Mouse (Mus musculus) adrenal gland, postnatal 25 days (tissue): ENCODE data around the gene Dhx29. TPM values are rescaled to one million over a fixed set of nuclear protein-coding genes. Genes with fewer than 3 reads are reported as not detected.
A peak's percentile ranks its signal among the peaks of the same experiment; 100 is the strongest.

Experiments
- DNase-seq: peaks from one replicate; pipeline ENCODE4 v3.0.0; 2021; ENCODE audit warnings: mixed read lengths
- long read RNA-seq: library from polyadenylated mRNA; stranded (forward); transcript quantifications from one replicate; pipeline ENCODE4 v2.0.0, GENCODE M21; 2021
- total RNA-seq: library from RNA; stranded (reverse); gene quantifications from 2 replicates; pipeline ENCODE4 v1.2.3, GENCODE M21; 2021

Dhx29 gene
- 17.5 and 20.3 TPM in 2 replicates for total RNA-seq
- long read RNA-seq, full-length matches to known transcripts = 26 of 29 reads
- long read RNA-seq, partial matches to known transcripts = 2 of 29 reads
- long read RNA-seq, other reads (novel, unspliced or antisense) = 1 of 29 reads

- peak; percentile 100 for DNase-seq
Measured at GRCm38 (mm10) chr13:112927287-112928001, at the start of gene Dhx29, which contains the start of gene Mtrex. Dhx29 (plus strand) TSS chr13:112927454. Mtrex (minus strand) TSS chr13:112927398.

- no peak for DNase-seq
Measured at GRCm38 (mm10) chr13:112887234-112887633, 40.0 kb upstream of the Dhx29 start.

GRCm38 (mm10) chr13:112902176-112902575 is 25.1 kb upstream of the Dhx29 start:
- DNase-seq = no peak

GRCm38 (mm10) chr13:112909663-112910062 is 17.6 kb upstream of the Dhx29 start:
- DNase-seq = peak; percentile 9

GRCm38 (mm10) chr13:112910434-112910833 is 16.8 kb upstream of the Dhx29 start:
- DNase-seq = no peak

- no peak for DNase-seq
Measured at GRCm38 (mm10) chr13:112919141-112919865, 8.0 kb upstream of the Dhx29 start.

- DNase-seq = no peak
Measured at GRCm38 (mm10) chr13:112920906-112921305, 6.3 kb upstream of the Dhx29 start.

- no peak for DNase-seq
Measured at GRCm38 (mm10) chr13:112925266-112925665, 2.0 kb upstream of the Dhx29 start.

- DNase-seq = no peak
Measured at GRCm38 (mm10) chr13:112925976-112926375, 1.3 kb upstream of the Dhx29 start.

- peak; percentile 16 for DNase-seq
Measured at GRCm38 (mm10) chr13:112926796-112927195, 458 bp upstream of the Dhx29 start.

- no peak for DNase-seq
Measured at GRCm38 (mm10) chr13:112928038-112928668, 899 bp downstream of the Dhx29 start.

- no peak for DNase-seq
Measured at GRCm38 (mm10) chr13:112938130-112938529, 10.9 kb downstream of the Dhx29 start.

GRCm38 (mm10) chr13:112941879-112942330 is 14.7 kb downstream of the Dhx29 start:
- no peak for DNase-seq

- no peak for DNase-seq
Measured at GRCm38 (mm10) chr13:112945312-112945711, 18.1 kb downstream of the Dhx29 start.

- no peak for DNase-seq
Measured at GRCm38 (mm10) chr13:112945900-112946299, 18.6 kb downstream of the Dhx29 start.

- no peak for DNase-seq
Measured at GRCm38 (mm10) chr13:112954067-112954466, 26.8 kb downstream of the Dhx29 start.

GRCm38 (mm10) chr13:112963081-112963480 is 35.8 kb downstream of the Dhx29 start:
- no peak for DNase-seq

- DNase-seq = no peak
Measured at GRCm38 (mm10) chr13:112964421-112964820, 37.2 kb downstream of the Dhx29 start.

GRCm38 (mm10) chr13:112967267-112967666 is 40.0 kb downstream of the Dhx29 start:
- no peak for DNase-seq

GRCm38 (mm10) chr13:112976720-112977119 is 49.5 kb downstream of the Dhx29 start:
- DNase-seq = no peak

GRCm38 (mm10) chr13:112985605-112986450 is 58.6 kb downstream of the Dhx29 start:
- no peak for DNase-seq

- no peak for DNase-seq
Measured at GRCm38 (mm10) chr13:112986451-112986950, 59.2 kb downstream of the Dhx29 start.
